Mouse (Mus musculus) adrenal gland, adult 18-20 months (tissue): ENCODE data around the gene Cfd. TPM values are rescaled to one million over a fixed set of nuclear protein-coding genes. Genes with fewer than 3 reads are reported as not detected.
A peak's percentile ranks its signal among the peaks of the same experiment; 100 is the strongest.

Source experiments
- DNase-seq, 2 experiments: peaks; one replicate each; pipeline ENCODE4 v3.0.0; 2021 to 2022; ENCODE audit warnings: low spot score in 2 of 2
- microRNA-seq, 2 experiments: library from miRNA; unstranded; fragments of <30 nt; microRNA quantifications; one replicate each; pipeline ENCODE4 v1.2.0; 2021; ENCODE audit warnings: borderline number of aligned reads in 2 of 2
- total RNA-seq, 2 experiments: library from RNA; stranded (reverse); gene quantifications; 1 replicate in 1 of 2; 2 replicates in 1 of 2; pipeline ENCODE4 v1.2.3; 2021

Cfd gene
- total RNA-seq, 2 experiments from 2014 or later: 1,757 to 2,495 TPM

DNA sequence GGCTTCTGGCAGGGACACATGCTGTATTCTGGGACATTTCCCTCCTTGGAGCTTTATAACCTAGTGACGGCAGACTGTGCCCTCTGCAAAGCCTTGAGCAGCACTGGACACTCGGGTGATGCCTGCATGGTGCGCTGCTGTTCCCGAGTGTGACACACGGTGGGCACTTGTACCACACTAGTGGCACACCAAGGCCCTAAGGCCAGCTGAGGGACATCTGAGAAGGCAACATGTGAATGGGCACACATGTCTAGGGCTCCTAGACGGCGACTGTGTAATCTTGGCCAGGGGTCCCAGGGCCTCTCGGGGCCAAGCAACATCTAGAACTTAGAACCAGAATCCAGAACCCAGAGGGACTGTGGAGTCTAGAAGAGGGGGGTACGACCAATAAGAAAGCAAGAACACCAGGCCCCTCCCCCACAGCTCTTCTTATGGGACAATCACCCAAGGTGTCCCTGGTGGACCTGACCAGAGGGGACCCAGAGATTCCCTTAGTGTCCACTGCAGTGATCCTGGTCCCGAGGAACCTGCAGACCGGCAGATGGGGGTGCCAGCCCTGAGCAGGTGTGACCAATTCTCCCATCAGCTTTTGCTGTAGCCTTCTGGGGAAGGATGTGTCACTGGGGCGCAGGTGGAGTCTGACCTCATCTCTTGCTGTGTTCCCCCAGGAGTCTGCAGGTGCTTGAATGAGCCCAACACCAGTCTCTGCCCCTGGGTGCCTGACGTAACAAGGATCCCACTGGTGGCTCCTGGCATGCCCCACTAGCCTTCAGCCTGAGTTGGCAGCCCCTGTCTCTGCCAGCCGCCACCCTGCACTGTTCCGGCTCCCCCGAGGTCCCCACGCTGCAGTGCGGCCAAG, 39.5 kb downstream of the Cfd start:
- no peak for DNase-seq

DNA sequence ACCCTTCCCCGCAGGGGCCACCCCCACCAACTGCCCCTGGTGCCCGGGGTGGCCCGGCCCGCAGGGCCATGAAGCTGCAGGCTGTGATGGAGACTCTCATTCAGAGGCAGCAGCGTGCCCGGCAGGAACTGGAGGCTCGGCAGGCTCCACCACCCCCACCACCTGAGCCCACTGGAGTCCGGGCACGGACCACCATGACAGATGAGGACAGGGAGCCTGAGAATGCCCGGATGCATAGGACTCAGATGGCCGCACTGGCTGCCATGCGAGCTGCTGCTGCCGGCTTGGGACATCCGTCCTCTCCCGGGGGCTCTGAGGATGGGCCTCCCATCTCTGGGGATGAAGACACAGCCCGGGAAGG, 40.2 kb downstream of the Cfd start:
- DNase-seq: no peak

DNA sequence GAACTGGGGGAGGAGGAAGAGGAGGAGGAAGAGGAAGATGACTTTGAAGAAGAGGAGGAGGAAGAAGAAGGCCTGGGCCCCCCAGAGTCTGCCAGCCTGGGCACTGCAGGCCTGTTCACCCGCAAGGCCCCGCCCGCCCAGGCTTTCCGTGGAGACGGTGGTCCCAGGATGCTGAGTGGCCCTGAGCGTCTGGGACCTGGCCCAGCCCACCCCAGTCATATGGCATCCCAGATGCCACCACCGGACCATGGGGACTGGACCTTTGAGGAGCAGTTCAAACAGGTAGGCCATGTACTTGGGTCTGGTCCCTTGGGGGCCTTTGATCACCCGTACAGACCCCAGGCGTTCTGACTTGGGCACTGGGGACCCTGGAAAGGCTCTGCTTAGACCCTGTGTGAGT, 41.1 kb downstream of the Cfd start:
- DNase-seq: no peak

DNA sequence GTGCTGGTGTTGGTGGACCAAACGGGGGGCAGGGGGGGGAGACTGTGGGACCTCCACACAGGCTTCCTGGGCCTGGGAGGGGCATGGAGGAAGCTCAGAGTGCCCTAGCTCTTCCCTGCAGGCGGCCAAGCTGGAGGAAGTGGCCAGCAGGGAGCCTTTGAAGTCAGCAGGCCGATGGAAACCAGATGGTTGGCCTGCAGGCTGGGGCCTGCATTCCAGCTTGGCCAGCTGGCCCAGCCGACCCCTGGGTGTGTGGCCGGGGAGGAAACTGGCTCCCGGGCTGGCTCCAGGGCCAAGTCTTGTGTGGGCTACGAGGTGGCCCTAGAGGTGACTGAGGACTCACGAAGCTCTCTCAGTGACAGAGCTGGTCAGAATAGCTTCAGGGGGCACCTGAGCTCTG, 42.1 kb downstream of the Cfd start:
- DNase-seq: no peak

DNA sequence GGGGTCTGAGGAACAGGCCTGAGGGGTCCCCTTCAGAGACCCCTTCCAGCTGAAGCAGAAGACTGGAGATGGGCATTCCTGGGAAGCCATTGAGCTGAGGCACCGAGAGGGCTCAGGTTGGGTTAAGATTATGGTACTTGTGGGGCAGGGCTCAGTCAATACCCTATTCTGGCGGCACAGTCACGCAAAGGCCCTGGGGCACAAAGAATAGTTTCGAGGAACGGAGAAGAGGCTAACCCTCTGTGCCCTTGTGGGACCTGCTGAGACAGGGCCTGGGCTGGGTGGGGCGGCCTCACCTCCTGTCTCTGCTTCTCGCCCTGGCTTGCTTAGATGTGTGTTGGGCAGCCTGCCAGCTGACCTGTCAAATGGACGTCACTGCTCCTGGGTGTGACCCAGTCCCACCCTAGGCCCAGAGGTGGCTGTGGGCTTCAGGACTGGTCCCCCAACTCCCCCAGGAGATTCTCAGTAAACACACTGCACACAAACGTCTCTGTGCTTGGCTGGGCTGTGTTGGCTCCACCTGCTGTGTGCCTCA, 42.6 kb downstream of the Cfd start:
- DNase-seq: no peak

DNA sequence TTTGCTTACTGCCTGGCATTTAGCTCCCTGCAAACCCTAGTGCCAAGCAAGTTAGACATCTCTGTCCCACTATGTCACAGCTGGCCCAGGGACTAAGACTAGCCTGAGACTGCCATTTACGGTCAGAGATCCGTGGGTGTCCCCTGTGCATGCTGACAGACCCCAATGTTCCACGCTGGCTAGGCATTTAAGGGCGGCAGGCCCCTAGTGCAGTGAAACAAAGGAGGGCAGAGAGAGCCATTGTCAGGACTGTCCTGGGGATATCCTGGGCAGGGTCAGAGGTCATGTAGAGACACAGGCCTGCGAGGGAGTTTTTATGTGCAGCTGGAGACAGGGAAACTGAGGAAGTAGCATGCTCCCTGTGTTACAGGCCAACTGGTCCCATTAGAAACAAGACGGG, 43.2 kb downstream of the Cfd start:
- no peak for DNase-seq

DNA sequence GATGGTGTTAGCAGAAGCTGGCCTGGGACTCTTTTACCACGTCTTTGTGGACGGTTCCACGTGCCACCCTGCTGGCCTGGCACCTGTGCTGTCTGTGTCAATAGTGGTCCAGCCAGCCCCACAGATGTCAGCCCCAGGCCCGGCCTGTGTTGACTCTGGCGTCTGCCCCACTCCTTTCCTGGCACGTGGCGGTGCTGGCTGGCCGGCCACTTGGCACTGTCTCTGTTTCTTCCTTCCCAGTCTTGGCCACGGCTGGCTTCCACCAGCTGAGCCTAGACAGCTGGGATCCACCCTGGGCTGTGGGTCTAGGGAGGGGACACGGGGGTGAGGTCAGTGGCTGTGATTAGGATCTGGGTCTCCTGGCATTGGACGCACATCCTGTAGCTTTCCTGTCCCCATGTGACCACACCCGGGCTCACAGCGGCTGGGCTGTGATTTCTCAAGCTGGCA, 43.6 kb downstream of the Cfd start:
- DNase-seq: peak; percentile 34 to 73

DNA sequence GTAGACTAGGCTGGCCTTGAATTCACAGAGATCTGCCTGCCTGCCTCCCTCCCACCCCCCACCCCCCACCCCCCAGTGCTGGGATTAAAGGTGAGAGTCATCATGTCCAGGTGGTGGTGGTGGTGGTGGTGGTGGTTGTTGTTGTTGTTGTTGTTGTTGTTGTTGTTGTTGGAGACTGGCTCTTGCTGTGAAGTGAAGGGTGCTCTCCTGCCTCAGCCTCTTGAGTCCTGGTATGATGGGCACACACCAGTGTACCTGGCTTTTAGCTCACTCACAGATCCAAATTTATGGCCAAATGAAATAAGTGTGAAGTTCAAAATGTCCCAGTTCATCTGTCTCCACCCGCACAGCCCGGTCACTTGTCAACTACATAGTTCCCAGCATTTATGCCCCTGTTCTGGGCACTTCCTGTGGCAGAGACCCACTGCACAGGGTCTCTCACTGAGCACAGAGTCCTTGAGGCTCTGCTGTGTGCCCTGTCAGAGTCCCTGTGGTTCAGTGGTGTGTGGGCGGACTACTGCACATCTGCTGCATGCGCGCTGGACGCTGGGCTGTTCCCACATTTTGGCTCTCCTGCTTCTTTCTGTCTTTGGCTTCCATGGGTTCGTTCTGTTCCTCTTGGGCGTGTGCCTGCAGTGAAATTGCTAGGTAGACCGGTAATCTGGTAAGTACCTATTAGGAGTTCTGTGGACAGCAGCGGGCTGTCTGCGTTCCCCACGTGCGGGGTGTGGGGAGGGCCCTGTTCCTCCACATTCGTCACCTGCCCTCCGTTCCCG, 44.3 kb downstream of the Cfd start:
- no peak for DNase-seq

DNA sequence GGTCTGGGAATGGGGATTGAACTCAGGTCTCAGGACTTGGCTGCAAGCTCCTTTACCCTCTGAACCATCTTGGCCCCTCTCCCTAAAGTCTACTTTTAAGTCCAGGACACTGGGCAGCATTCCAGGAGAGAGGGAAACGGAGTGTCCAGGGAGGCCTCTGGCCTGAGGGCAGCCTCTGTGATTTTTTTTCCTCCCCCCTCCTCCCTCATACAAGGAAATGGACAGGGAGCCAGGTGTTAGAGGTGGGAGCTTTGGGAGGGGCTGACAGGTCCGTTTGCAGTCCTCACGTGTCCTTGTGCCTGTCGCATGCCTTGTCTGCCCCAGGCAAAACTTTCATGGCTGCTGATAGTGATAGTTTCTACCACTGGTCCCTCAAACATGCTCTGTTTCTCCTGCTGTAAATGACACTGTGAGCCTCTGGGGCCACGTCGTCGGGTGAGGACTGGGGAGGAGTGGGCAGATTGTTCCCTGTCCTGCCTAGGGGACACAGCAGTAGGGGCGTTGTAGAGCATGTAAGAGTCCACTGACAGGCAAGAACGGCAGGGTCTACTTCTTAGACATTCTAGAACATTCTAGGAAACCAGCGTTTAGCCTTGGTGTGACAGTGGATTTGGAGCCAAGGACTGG, 45.7 kb downstream of the Cfd start:
- DNase-seq: no peak

DNA sequence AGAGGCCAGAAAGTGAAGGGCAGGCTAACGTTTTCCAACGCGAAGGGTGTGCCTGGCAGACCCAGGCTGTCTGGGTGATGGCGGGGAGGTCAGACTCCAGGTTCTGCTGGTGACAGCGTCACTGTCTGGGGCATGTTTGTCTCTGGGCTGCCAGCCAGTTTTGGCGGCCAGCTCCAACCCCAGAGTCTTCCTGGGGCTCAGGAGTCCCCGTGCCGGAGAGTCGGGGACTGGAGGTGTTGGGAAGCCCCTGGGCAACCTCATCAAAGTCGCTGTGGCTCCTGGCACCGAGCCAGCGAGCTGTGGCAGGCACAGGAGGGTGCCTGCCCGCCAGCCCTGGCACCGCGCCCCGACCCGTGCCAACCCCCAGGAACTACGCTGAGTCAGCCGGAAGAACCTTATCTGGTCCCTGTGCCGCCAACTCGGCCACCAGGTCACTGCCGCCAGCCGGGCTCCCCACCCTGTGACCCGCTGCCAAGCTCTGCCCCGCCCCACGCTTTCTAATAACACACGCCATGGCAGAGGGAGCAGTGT, 46.3 kb downstream of the Cfd start:
- DNase-seq: peak; percentile 82 to 86

DNA sequence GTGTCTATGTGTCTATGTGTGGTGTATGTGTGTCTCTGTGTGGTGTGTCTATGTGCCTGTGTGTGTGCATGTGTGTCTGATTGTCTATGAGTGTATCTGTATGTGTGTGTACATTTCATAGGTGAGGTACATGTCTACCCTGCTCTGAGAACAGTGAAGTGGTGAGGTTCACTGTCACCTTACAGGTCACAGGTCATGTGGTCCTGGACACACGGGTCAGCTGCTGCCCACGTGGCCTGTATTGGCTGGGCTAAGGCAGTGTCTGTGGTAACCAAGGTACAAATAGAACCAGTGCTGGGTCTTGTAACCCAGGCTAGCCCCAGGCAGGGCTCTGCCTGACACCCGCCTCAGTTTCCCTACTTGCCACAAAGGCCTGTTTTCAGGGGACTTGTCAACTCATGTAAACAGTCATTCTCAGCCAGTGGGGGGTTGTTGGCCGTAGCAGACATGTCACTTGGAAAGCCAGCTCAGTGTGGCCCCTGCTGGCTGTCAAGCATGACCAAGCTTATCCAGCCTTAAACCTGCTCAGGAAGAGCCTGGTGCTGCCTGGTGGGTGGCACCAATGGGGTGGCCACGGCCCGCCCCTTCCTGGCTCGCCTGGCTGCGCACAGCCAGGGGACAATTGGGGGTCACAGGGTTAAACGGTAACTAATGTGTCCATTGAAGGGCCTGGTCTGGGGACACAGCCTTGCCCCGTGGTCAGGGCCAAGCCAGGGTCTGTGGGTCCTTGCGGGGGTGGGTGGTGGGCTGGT, 47.3 kb downstream of the Cfd start:
- DNase-seq: no peak

DNA sequence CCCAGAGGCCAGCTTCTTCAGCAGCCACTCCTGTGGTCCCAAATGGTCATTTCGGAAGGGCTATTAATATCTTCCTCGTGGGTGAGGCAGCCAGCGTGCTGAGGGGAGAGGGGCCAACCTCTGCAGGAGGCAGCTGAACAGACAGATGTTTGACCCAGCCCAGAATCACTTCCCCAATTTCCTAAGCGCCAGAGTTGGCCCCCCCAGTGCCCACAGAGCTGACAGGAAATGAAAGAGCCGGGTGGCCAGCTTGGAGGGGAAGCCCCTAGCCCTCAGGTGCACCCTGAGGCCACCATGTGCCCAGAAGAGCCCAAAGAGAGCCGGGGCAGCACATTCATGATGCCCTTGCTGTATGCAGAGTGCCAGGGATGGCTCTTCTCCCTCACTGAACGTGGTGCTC, 50.1 kb downstream of the Cfd start:
- DNase-seq: no peak

Small RNA genes within 50 kb of the gene (microRNA-seq; reads per million reads assigned to microRNA genes)
- 0 reads per million in 2 experiments for gene Mir6910

Other genes with a start within 250 kb of the Cfd start
- not detected for gene Odf3l2, start 245.1 kb upstream of the Cfd start, total RNA-seq
- not detected for gene Madcam1, start 226.3 kb upstream of the Cfd start, total RNA-seq
- 10 to 100 TPM; 29.6 to 34.4 TPM for gene Tpgs1, start 221.5 kb upstream of the Cfd start, total RNA-seq
- gene Cdc34, start 208.7 kb upstream of the Cfd start, total RNA-seq: 100 to 1,000 TPM in 1 of 2 experiments, 10 to 100 TPM in 1; 87.6 to 120 TPM
- 1 to 10 TPM; 1.2 to 1.3 TPM for gene Gzmm, start 201.8 kb upstream of the Cfd start, total RNA-seq
- gene Bsg, start 186.4 kb upstream of the Cfd start, total RNA-seq: 100 to 1,000 TPM; 618 to 637 TPM
- gene Hcn2, start 174.2 kb upstream of the Cfd start, total RNA-seq: 1 to 10 TPM; 6.1 to 9.4 TPM
- gene Polrmt, start 144.3 kb upstream of the Cfd start, total RNA-seq: 10 to 100 TPM; 53.0 to 59.0 TPM
- under 1 TPM in 1 of 2 experiments, not detected in 1; 0.13 TPM for gene Fgf22, start 135.8 kb upstream of the Cfd start, total RNA-seq
- 10 to 100 TPM; 47.4 to 51.1 TPM for gene Rnf126, start 123.9 kb upstream of the Cfd start, total RNA-seq
- 10 to 100 TPM; 11.0 to 28.5 TPM for gene Fstl3, start 113.6 kb upstream of the Cfd start, total RNA-seq
- not detected for gene Prss57, start 99.9 kb upstream of the Cfd start, total RNA-seq
- 10 to 100 TPM; 59.4 to 62.2 TPM for gene Palm, start 97.3 kb upstream of the Cfd start, total RNA-seq
- gene Misp, start 69.9 kb upstream of the Cfd start, total RNA-seq: under 1 TPM; 0.60 to 0.74 TPM
- gene Ptbp1, start 36.4 kb upstream of the Cfd start, total RNA-seq: 100 to 1,000 TPM; 301 to 357 TPM
- gene Prtn3, start 16.4 kb upstream of the Cfd start, total RNA-seq: 1 to 10 TPM in 1 of 2 experiments, not detected in 1; 1.1 TPM
- 1 to 10 TPM; 1.4 to 2.8 TPM for gene Plppr3, start 16.2 kb upstream of the Cfd start, total RNA-seq
- not detected for gene Elane, start 4.6 kb upstream of the Cfd start, total RNA-seq
- 10 to 100 TPM; 32.7 to 40.7 TPM for gene Med16, start 18.1 kb downstream of the Cfd start, total RNA-seq
- not detected for gene Gm26602, start 20.0 kb downstream of the Cfd start, total RNA-seq
- 1 to 10 TPM; 1.0 to 2.2 TPM for gene Kiss1r, start 26.1 kb downstream of the Cfd start, total RNA-seq
- gene R3hdm4, start 30.4 kb downstream of the Cfd start, total RNA-seq: 100 to 1,000 TPM in 1 of 2 experiments, 10 to 100 TPM in 1; 92.0 to 107 TPM
- gene Arid3a, start 36.2 kb downstream of the Cfd start, total RNA-seq: 1 to 10 TPM; 3.6 to 4.3 TPM
- gene Wdr18, start 69.3 kb downstream of the Cfd start, total RNA-seq: 10 to 100 TPM; 37.2 to 40.1 TPM
- gene Grin3b, start 79.9 kb downstream of the Cfd start, total RNA-seq: under 1 TPM in 1 of 2 experiments, not detected in 1; 0.19 TPM
- 100 to 1,000 TPM; 140 to 144 TPM for gene Tmem259, start 93.5 kb downstream of the Cfd start, total RNA-seq
- gene Cnn2, start 97.7 kb downstream of the Cfd start, total RNA-seq: 10 to 100 TPM; 28.5 to 49.0 TPM
- gene Abca7, start 105.6 kb downstream of the Cfd start, total RNA-seq: 10 to 100 TPM; 20.6 to 22.3 TPM
- 1 to 10 TPM; 5.5 to 7.3 TPM for gene Arhgap45, start 125.8 kb downstream of the Cfd start, total RNA-seq
- gene Polr2e, start 148.9 kb downstream of the Cfd start, total RNA-seq: 10 to 100 TPM; 86.3 to 94.3 TPM
- gene Gpx4, start 156.3 kb downstream of the Cfd start, total RNA-seq: 1,000 to 10,000 TPM; 1,091 to 1,886 TPM
- 10 to 100 TPM; 31.0 to 41.4 TPM for gene Sbno2, start 214.7 kb downstream of the Cfd start, total RNA-seq
- 100 to 1,000 TPM; 154 to 158 TPM for gene Stk11, start 224.9 kb downstream of the Cfd start, total RNA-seq
- gene Atp5d, start 247.8 kb downstream of the Cfd start, total RNA-seq: 1,000 to 10,000 TPM in 1 of 2 experiments, 100 to 1,000 TPM in 1; 593 to 1,133 TPM
- gene Cbarp, start 250.0 kb downstream of the Cfd start, total RNA-seq: 100 to 1,000 TPM; 129 to 266 TPM